Mouse (Mus musculus): ENCODE results near the gene Ttc1. TPM values are rescaled to one million over a fixed set of nuclear protein-coding genes. Genes with fewer than 3 reads are reported as not detected.

Ttc1 gene
- polyA plus RNA-seq, 1 experiment from 2014 or later: 79.4 TPM

- no peaks in the 10 kb centered on the region for H3K9me3 ChIP-seq (replicated peaks)
- no peak for ATAC-seq (ENCODE audit: low FRiP score)
- H3K4me2 ChIP-seq (replicated peaks): no peak overlapping the region
- H3K36me3 ChIP-seq: peaks cover 31% of the 10 kb centered on the region
- no peaks in the 10 kb centered on the region for H3K27me3 ChIP-seq
- WGBS: 89% methylated on average over 5 of the region's 5 CpGs
- no peaks in the 10 kb centered on the region for H3K4me1 ChIP-seq
- H3K9ac ChIP-seq: no peak overlapping the region
- no peak overlapping the region for H3K4me3 ChIP-seq
- H3K27ac ChIP-seq: no peak overlapping the region
Observed at GRCm38 (mm10) chr11:43698621-43699020, 49.2 kb downstream of the Ttc1 start.

GRCm38 (mm10) chr11:43696623-43697022 is 51.2 kb downstream of the Ttc1 start:
- WGBS: 76% methylated on average over 4 of the region's 4 CpGs
- H3K4me3 ChIP-seq: no peak overlapping the region

GRCm38 (mm10) chr11:43688850-43689249 is 59.0 kb downstream of the Ttc1 start:
- Histone ChIP-seq H3K36me3 (peaks cover 61% of the 10 kb centered on the region), H3K27ac (no peak overlapping the region), H3K27me3 (no peaks in the 10 kb centered on the region), H3K9me3 (replicated peaks) (no peaks in the 10 kb centered on the region), H3K4me3 (no peak overlapping the region), H3K4me2 (replicated peaks) (no peak overlapping the region), H3K4me1 (peaks cover 12% of the 10 kb centered on the region), H3K9ac (no peak overlapping the region)
- WGBS: 78% methylated on average over 1 of the region's 1 CpGs
- ATAC-seq (ENCODE audit: low FRiP score): no peak

More at GRCm38 (mm10) chr11:43696623-43697022, 51.2 kb downstream of the Ttc1 start:
- Histone ChIP-seq H3K36me3 (peaks cover 50% of the 10 kb centered on the region), H3K27me3 (no peaks in the 10 kb centered on the region), H3K9me3 (replicated peaks) (no peaks in the 10 kb centered on the region), H3K4me1 (no peaks in the 10 kb centered on the region), H3K9ac (no peak overlapping the region), H3K27ac (no peak overlapping the region), H3K4me2 (replicated peaks) (no peak overlapping the region)
- ATAC-seq (ENCODE audit: low FRiP score): no peak

GRCm38 (mm10) chr11:43682415-43683217 is 65.2 kb downstream of the Ttc1 start:
- H3K4me3 ChIP-seq: peak overlapping the region; percentile 97
- peaks cover 23% of the 10 kb centered on the region for H3K4me1 ChIP-seq
- no peaks in the 10 kb centered on the region for H3K27me3 ChIP-seq
- peaks cover 11% of the 10 kb centered on the region for H3K36me3 ChIP-seq
- H3K4me2 ChIP-seq (replicated peaks): peak overlapping the region; percentile 80
- peak; percentile 11 for ATAC-seq (ENCODE audit: low FRiP score)
- H3K27ac ChIP-seq: peak overlapping the region; percentile 98
- H3K9me3 ChIP-seq (replicated peaks): no peaks in the 10 kb centered on the region
- H3K9ac ChIP-seq: peak overlapping the region; percentile 98
- 2% methylated on average over 66 of the region's 72 CpGs for WGBS

GRCm38 (mm10) chr11:43681472-43682414 is 66.1 kb downstream of the Ttc1 start, which contains the start of gene Pwwp2a:
TSS of gene Pwwp2a (plus strand) at chr11:43681998.
- H3K4me3 ChIP-seq: peak within 1 kb of the TSS; percentile 97
- no peaks in the 10 kb centered on the region for H3K9me3 ChIP-seq (replicated peaks)
- H3K4me2 ChIP-seq (replicated peaks): peak within 1 kb of the TSS; percentile 80
- peaks cover 23% of the 10 kb centered on the region for H3K4me1 ChIP-seq
- under 1% methylated on average over 73 of the region's 87 CpGs for WGBS
- peak; percentile 99 for ATAC-seq (ENCODE audit: low FRiP score)
- peaks cover 8% of the 10 kb centered on the region for H3K36me3 ChIP-seq
- peak within 1 kb of the TSS; percentile 98 for H3K9ac ChIP-seq
- peak within 1 kb of the TSS; percentile 98 for H3K27ac ChIP-seq
- H3K27me3 ChIP-seq: no peaks in the 10 kb centered on the region

Other genes with a start within 250 kb of the Ttc1 start
- gene Ccnjl, start 219.2 kb downstream of the Ttc1 start, polyA plus RNA-seq (2016; fragmentation: Nextera tagmentation; extraction: Ambion mirVana): 27.6 and 29.6 TPM in 2 replicates
- gene 4933415A04Rik, start 161.0 kb downstream of the Ttc1 start, polyA plus RNA-seq (2016; fragmentation: Nextera tagmentation; extraction: Ambion mirVana): 6.5 and 8.1 TPM in 2 replicates
- not detected in 2 replicates for gene Fabp6, start 146.5 kb downstream of the Ttc1 start, polyA plus RNA-seq (2016; fragmentation: Nextera tagmentation; extraction: Ambion mirVana)
- gene Pwwp2a, start 66.0 kb downstream of the Ttc1 start, polyA plus RNA-seq (2016; fragmentation: Nextera tagmentation; extraction: Ambion mirVana): 50.1 and 51.0 TPM in 2 replicates
- gene Adra1b, start 153.2 kb upstream of the Ttc1 start, polyA plus RNA-seq (2016; fragmentation: Nextera tagmentation; extraction: Ambion mirVana): 0.94 and 2.0 TPM in 2 replicates

All from hindbrain, embryonic 12.5 days (tissue).